Mouse (Mus musculus): Measurements from ENCODE around the gene Dpp7.

DNA sequence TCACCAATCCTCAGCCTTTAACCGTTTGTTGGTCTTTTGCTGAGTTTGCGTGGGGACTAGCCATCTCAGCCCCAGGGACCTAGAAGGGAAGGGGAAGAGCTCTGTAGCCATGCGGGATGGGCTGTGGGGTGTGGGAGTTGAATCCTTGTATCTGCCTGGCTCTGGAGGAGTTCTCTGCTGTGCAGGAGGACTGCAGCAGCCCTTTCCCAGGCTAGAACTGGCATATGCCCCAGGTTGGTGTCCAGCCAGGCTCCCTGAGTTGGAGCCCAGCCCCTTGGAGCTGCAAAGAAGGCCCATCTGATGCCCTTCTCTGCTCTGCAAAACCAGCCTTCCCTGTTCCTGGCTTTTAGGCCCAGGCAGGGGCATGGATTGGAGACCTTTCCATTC lies 40.4 kb upstream of the Dpp7 start:
- TF ChIP-seq CTCF (IDR thresholded peaks at IDR 0.05; ENCODE audit: borderline replicate concordance, control insufficient read depth, extremely low read depth, insufficient read depth, low read length, poor library complexity) = no peak
- no peak for TF ChIP-seq POLR2A (IDR thresholded peaks at IDR 0.05; ENCODE audit: control insufficient read depth, extremely low read depth, insufficient read depth, low read length, poor library complexity)

All from thymus, adult 2 months (tissue).